Mouse (Mus musculus) intestine, embryonic 16.5 days (tissue): ENCODE results near the gene Ssbp3. TPM values are rescaled to one million over a fixed set of nuclear protein-coding genes. Genes with fewer than 3 reads are reported as not detected.

Experiments used
- ATAC-seq: fragments of 200-750 bp; cut with Nextera tagmentation; 2 replicates; pipeline ENCODE4 v1.8.0; 2017; ENCODE audit warnings: moderate TSS enrichment, moderate library complexity
- H3K27ac ChIP-seq: fragments of 300-500 bp; sonication (generic); 2 replicates; pipeline ENCODE4 v1.5.1; 2014; ENCODE audit warnings: mild to moderate bottlenecking, low read length
- H3K27me3 ChIP-seq: fragments of 300-500 bp; sonication (generic); replicated peaks from 2 replicates; pipeline ENCODE4 v1.6.1; 2014; ENCODE audit warnings: low read length, control low read depth, mixed read lengths; ENCODE audit not compliant: control insufficient read depth, insufficient read depth
- H3K36me3 ChIP-seq: fragments of 300-500 bp; sonication (generic); 2 replicates; pipeline ENCODE4 v1.6.1; 2014; ENCODE audit warnings: low read length, control low read depth; ENCODE audit not compliant: control insufficient read depth, insufficient read depth
- H3K4me1 ChIP-seq: fragments of 300-500 bp; sonication (generic); 2 replicates; pipeline ENCODE4 v1.6.1; 2014; ENCODE audit warnings: low read length, control low read depth, mixed read lengths; ENCODE audit not compliant: control insufficient read depth, insufficient read depth
- H3K4me2 ChIP-seq: fragments of 300-500 bp; sonication (generic); 2 replicates; pipeline ENCODE4 v1.6.1; 2014; ENCODE audit warnings: low read depth, low read length, control low read depth
- H3K4me3 ChIP-seq: fragments of 300-500 bp; sonication (generic); 2 replicates; pipeline ENCODE4 v1.5.1; 2014; ENCODE audit warnings: mild to moderate bottlenecking, low read length
- H3K9ac ChIP-seq: fragments of 300-500 bp; sonication (generic); 2 replicates; pipeline ENCODE4 v1.6.1; 2014; ENCODE audit warnings: low read depth, low read length
- H3K9me3 ChIP-seq: fragments of 300-500 bp; sonication (generic); 2 replicates; pipeline ENCODE4 v1.6.1; 2016; ENCODE audit warnings: low read length, control low read depth; ENCODE audit not compliant: control insufficient read depth
- WGBS: fragments of 180-500 bp; shearing (Covaris S2); extraction: QIAGEN DNeasy Blood & Tissue Kit; methylation state at CpG from one replicate; pipeline ENCODE4 v1.1.7; 2014; 5-methylcytosine and 5-hydroxymethylcytosine counted together
- polyA plus RNA-seq: library from polyadenylated mRNA; unstranded; fragments of >200 nt; fragmentation: Nextera tagmentation; extraction: Ambion mirVana; gene quantifications from 2 replicates; pipeline ENCODE4 v1.2.1, GENCODE M21; 2015

Gene Ssbp3
- polyA plus RNA-seq, 1 experiment from 2014 or later: 38.0 TPM

GRCm38 (mm10) chr4:106994252-106994651 lies 83.8 kb downstream of the Ssbp3 start:
- Histone ChIP-seq H3K9ac (no peak overlapping the region), H3K4me3 (no peak overlapping the region), H3K9me3 (no peaks in the 10 kb centered on the region), H3K4me1 (peaks cover 31% of the 10 kb centered on the region), H3K36me3 (no peaks in the 10 kb centered on the region), H3K4me2 (no peak overlapping the region), H3K27me3 (no peaks in the 10 kb centered on the region), H3K27ac (no peak overlapping the region; the same call in 1 of the 2 replicates)
- 76% methylated on average over 5 of the region's 5 CpGs for WGBS
- ATAC-seq: no peak

- no peak for ATAC-seq
- WGBS: 75% methylated on average over 6 of the region's 6 CpGs
Observed at GRCm38 (mm10) chr4:106995069-106995468, 84.6 kb downstream of the Ssbp3 start.

GRCm38 (mm10) chr4:106995513-106995912 lies 85.0 kb downstream of the Ssbp3 start:
- Histone ChIP-seq H3K9ac (0 out of 2 replicates have a peak overlapping the region, but pooled peaks have one; percentile 7), H3K9me3 (no peaks in the 10 kb centered on the region), H3K36me3 (no peaks in the 10 kb centered on the region), H3K4me1 (peaks cover 37% of the 10 kb centered on the region), H3K4me3 (no peak overlapping the region), H3K27me3 (no peaks in the 10 kb centered on the region), H3K27ac (peak overlapping the region; percentile 49; the same call in 1 of the 2 replicates), H3K4me2 (no peak overlapping the region)
- 73% methylated on average over 5 of the region's 5 CpGs for WGBS
- no peak for ATAC-seq

More at GRCm38 (mm10) chr4:106995069-106995468, 84.6 kb downstream of the Ssbp3 start:
- Histone ChIP-seq H3K4me1 (peaks cover 33% of the 10 kb centered on the region), H3K4me2 (no peak overlapping the region), H3K27me3 (no peaks in the 10 kb centered on the region), H3K9ac (no peak overlapping the region), H3K9me3 (no peaks in the 10 kb centered on the region), H3K4me3 (no peak overlapping the region), H3K36me3 (no peaks in the 10 kb centered on the region), H3K27ac (0 out of 2 replicates have a peak overlapping the region, but pooled peaks have one; percentile 1)

GRCm38 (mm10) chr4:106996305-106997076 lies 86.0 kb downstream of the Ssbp3 start:
- Histone ChIP-seq H3K4me3 (no peak overlapping the region), H3K36me3 (no peaks in the 10 kb centered on the region), H3K9me3 (no peaks in the 10 kb centered on the region), H3K4me1 (peaks cover 44% of the 10 kb centered on the region), H3K27ac (no peak overlapping the region), H3K27me3 (no peaks in the 10 kb centered on the region), H3K4me2 (no peak overlapping the region), H3K9ac (no peak overlapping the region)
- ATAC-seq: peak; percentile 41; the same call in 1 of the 2 replicates
- WGBS: 25% methylated on average over 13 of the region's 13 CpGs

GRCm38 (mm10) chr4:107001259-107001810 lies 90.8 kb downstream of the Ssbp3 start:
- ATAC-seq: peak; percentile 70
- no peak overlapping the region for H3K4me3 ChIP-seq
- peaks cover 59% of the 10 kb centered on the region for H3K4me1 ChIP-seq
- H3K36me3 ChIP-seq: no peaks in the 10 kb centered on the region
- no peaks in the 10 kb centered on the region for H3K27me3 ChIP-seq
- 45% methylated on average over 5 of the region's 5 CpGs for WGBS
- H3K27ac ChIP-seq: peak overlapping the region; percentile 68
- H3K9me3 ChIP-seq: no peaks in the 10 kb centered on the region
- 0 out of 2 replicates have a peak overlapping the region, but pooled peaks have one; percentile 30 for H3K4me2 ChIP-seq
- peak overlapping the region; percentile 0; the same call in 1 of the 2 replicates for H3K9ac ChIP-seq

- 46% methylated on average over 14 of the region's 14 CpGs for WGBS
- peaks cover 57% of the 10 kb centered on the region for H3K4me1 ChIP-seq
- peak overlapping the region; percentile 68 for H3K27ac ChIP-seq
Observed at GRCm38 (mm10) chr4:107001916-107002488, 91.5 kb downstream of the Ssbp3 start.

GRCm38 (mm10) chr4:107002517-107003165 lies 92.1 kb downstream of the Ssbp3 start:
- Histone ChIP-seq H3K4me2 (peak overlapping the region; percentile 30; the same call in 1 of the 2 replicates), H3K4me1 (peaks cover 56% of the 10 kb centered on the region), H3K27ac (peak overlapping the region; percentile 68), H3K36me3 (no peaks in the 10 kb centered on the region), H3K9me3 (no peaks in the 10 kb centered on the region), H3K9ac (peak overlapping the region; percentile 14; the same call in 1 of the 2 replicates), H3K4me3 (no peak overlapping the region), H3K27me3 (no peaks in the 10 kb centered on the region)
- WGBS: 53% methylated on average over 11 of the region's 11 CpGs
- peak; percentile 40 for ATAC-seq

More at GRCm38 (mm10) chr4:107001916-107002488, 91.5 kb downstream of the Ssbp3 start:
- H3K27me3 ChIP-seq: no peaks in the 10 kb centered on the region
- H3K9me3 ChIP-seq: no peaks in the 10 kb centered on the region
- ATAC-seq: no peak
- H3K9ac ChIP-seq: no peak overlapping the region; the same call in 1 of the 2 replicates
- 0 out of 2 replicates have a peak overlapping the region, but pooled peaks have one; percentile 30 for H3K4me2 ChIP-seq
- no peak overlapping the region for H3K4me3 ChIP-seq
- H3K36me3 ChIP-seq: no peaks in the 10 kb centered on the region

- Histone ChIP-seq H3K27ac (peak overlapping the region; percentile 68; the same call in 1 of the 2 replicates), H3K4me3 (no peak overlapping the region), H3K4me2 (no peak overlapping the region), H3K9ac (peak overlapping the region; percentile 14; the same call in 1 of the 2 replicates), H3K9me3 (no peaks in the 10 kb centered on the region), H3K36me3 (no peaks in the 10 kb centered on the region), H3K4me1 (peaks cover 56% of the 10 kb centered on the region), H3K27me3 (no peaks in the 10 kb centered on the region)
- ATAC-seq: no peak
- 51% methylated on average over 2 of the region's 2 CpGs for WGBS
Observed at GRCm38 (mm10) chr4:107003199-107003598, 92.7 kb downstream of the Ssbp3 start.

- H3K27me3 ChIP-seq: no peaks in the 10 kb centered on the region
- H3K4me3 ChIP-seq: no peak overlapping the region
- no peak overlapping the region for H3K9ac ChIP-seq
- H3K36me3 ChIP-seq: no peaks in the 10 kb centered on the region
- peaks cover 56% of the 10 kb centered on the region for H3K4me1 ChIP-seq
- WGBS: 84% methylated on average over 3 of the region's 3 CpGs
- H3K4me2 ChIP-seq: no peak overlapping the region
- H3K9me3 ChIP-seq: no peaks in the 10 kb centered on the region
- ATAC-seq: no peak
- no peak overlapping the region for H3K27ac ChIP-seq
Observed at GRCm38 (mm10) chr4:107003786-107004185, 93.3 kb downstream of the Ssbp3 start.
